In the genomic region with DNA sequence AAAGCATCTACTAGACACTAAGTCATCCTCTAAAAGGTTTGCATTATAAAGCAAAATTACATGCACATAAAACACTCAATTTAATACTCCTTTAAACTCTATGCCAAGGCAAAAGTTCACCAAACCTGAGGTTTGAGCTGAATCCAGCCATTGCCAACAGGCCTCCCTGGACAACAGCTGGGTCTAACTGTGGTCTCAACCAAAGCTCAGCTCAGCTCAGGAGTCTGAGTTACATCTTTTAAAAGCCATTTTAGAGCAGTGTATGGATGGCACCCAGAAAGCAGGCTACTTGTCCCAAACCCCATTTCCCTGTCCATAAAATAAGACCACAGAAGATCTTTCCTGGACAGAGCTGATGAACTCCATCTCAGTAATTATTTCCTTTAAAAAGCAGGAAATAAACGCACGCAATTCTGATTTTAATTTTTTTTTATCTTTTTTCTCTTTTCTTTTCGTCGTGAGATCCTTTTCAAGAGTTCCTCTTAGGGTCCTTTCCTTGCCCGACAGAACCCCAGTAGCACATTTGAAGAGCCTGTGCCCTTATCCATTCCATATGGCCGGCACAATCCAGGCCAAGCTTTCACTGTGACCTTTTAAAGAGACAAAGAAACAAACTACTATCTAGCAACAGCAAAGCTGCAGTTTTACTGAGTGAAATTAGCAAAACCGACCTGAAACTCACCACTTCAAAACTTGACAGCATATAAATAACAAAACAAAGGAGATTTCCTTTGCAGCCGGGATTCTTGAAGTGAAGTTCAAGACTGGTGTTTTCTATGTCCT, we compare ENCODE assay signal across 9 mouse cellular contexts. TPM values are rescaled to one million over a fixed set of nuclear protein-coding genes. Genes with fewer than 3 reads are reported as not detected.
DNase-seq lines count a peak whose midpoint lies in the region; ATAC-seq lines count a peak whose summit lies in the region.
"Had no signal": no experiment of that assay in that cellular context is flagged by ENCODE, and none has a peak within 500 bp of the region (broad histone marks: within the 10 kb centered on the region; RNA-seq: fewer than 3 reads in every experiment).

No protein-coding gene starts in this region.

- H3K4me1 ChIP-seq in heart, embryonic 10.5 days, result no peaks in the 10 kb centered on the region
- H3K4me1 ChIP-seq in stomach, embryonic 14.5 days (ENCODE audit: control insufficient read depth, insufficient read depth, low read length), result peaks cover 6% of the 10 kb centered on the region; the same call in 1 of the 2 replicates

- no peaks in the 10 kb centered on the region for H3K36me3 ChIP-seq in heart, embryonic 10.5 days
- no peaks in the 10 kb centered on the region for H3K36me3 ChIP-seq in stomach, embryonic 14.5 days (ENCODE audit: control insufficient read depth, insufficient read depth, low read length)

- peak; percentile 34 for DNase-seq in thymus, postnatal 4 days
- DNase-seq in thymus, postnatal 25 days, result no peak
- DNase-seq in embryo, embryonic 10 days (ENCODE audit: low spot score), result peak; percentile 81
- DNase-seq in heart, embryonic 10.5 days (ENCODE audit: low spot score), result no peak
- peak; percentile 37 to 53 for DNase-seq in kidney, adult 8-10 months
- peak; percentile 56 for DNase-seq in lung, postnatal 14 days
- no peak for DNase-seq in left cerebral cortex, adult 11 months (ENCODE audit: low spot score)

- no peak for ATAC-seq in stomach, embryonic 14.5 days (ENCODE audit: insufficient number of reproducible peaks, insufficient read depth, low FRiP score, low read depth)

- no peaks in the 10 kb centered on the region for H3K27me3 ChIP-seq in heart, embryonic 10.5 days (ENCODE audit: insufficient read depth, poor library complexity, severe bottlenecking)
- H3K27me3 ChIP-seq in stomach, embryonic 14.5 days (ENCODE audit: control insufficient read depth, insufficient read depth, low read length), result no peaks in the 10 kb centered on the region

- no peaks in the 10 kb centered on the region for H3K9me3 ChIP-seq in heart, embryonic 10.5 days
- no peaks in the 10 kb centered on the region for H3K9me3 ChIP-seq in stomach, embryonic 14.5 days (ENCODE audit: control insufficient read depth, low read depth, low read length)
- H3K9me3 ChIP-seq: megakaryocyte, embryonic 14.5 days had no signal

- H3K9ac ChIP-seq in stomach, embryonic 14.5 days (replicated peaks; ENCODE audit: low read depth, low read length), result no peak overlapping the region; the same call in 1 of the 2 replicates

- H3K27ac ChIP-seq in heart, embryonic 10.5 days, result peak overlapping the region; percentile 95; the same call in 1 of the 2 replicates
- no peak overlapping the region for H3K27ac ChIP-seq in stomach, embryonic 14.5 days (ENCODE audit: low read length)

- H3K4me3 ChIP-seq in heart, embryonic 10.5 days, result peak overlapping the region; percentile 89
- H3K4me3 ChIP-seq in stomach, embryonic 14.5 days (ENCODE audit: low read depth, low read length), result peak overlapping the region; percentile 75

- WGBS in heart, embryonic 10.5 days, result 5% methylated on average over 8 of the region's 8 CpGs
- WGBS in stomach, embryonic 14.5 days, result 11% methylated on average over 8 of the region's 8 CpGs

- H3K4me2 ChIP-seq in stomach, embryonic 14.5 days (replicated peaks; ENCODE audit: low read depth, low read length), result peak overlapping the region; percentile 88

RNA-seq across cellular contexts. Expression of a gene that starts 21.8 kb away (rescaled TPM):
- 7.2 and 9.0 TPM in 2 replicates for polyA plus RNA-seq in heart, embryonic 10.5 days (2016; fragmentation: Nextera tagmentation; extraction: Ambion mirVana)
- polyA plus RNA-seq in stomach, embryonic 14.5 days (2014; fragmentation: Nextera tagmentation; extraction: Ambion mirVana), result 10.1 TPM in 2 replicates

Comparison
In these comparisons a context has a peak if more than half of its experiments do, and no peak if none do; other contexts are left out.
1. DNase-seq: peak in thymus, postnatal 4 days (single experiment), embryo, embryonic 10 days (single experiment), kidney, adult 8-10 months (2 of 2) and lung, postnatal 14 days (single experiment); none in thymus, postnatal 25 days (single experiment), heart, embryonic 10.5 days (single experiment) and left cerebral cortex, adult 11 months (single experiment).